Mouse (Mus musculus) forebrain, embryonic 15.5 days (tissue): ENCODE measurements around the gene Mrps21. TPM values are rescaled to one million over a fixed set of nuclear protein-coding genes. Genes with fewer than 3 reads are reported as not detected.
"Not testable (repeated sequence)": the region's sequence is repeated elsewhere in the genome, so short reads cannot be mapped to it uniquely, and the experiment has no call there.

Experiments
- ATAC-seq: fragments of 200-750 bp; cut with Nextera tagmentation; replicated peaks from 2 replicates; pipeline ENCODE4 v1.8.0; 2017; ENCODE audit warnings: mild to moderate bottlenecking, moderate TSS enrichment, moderate library complexity
- H3K27ac ChIP-seq: fragments of 300-500 bp; sonication (generic); replicated peaks from 2 replicates; pipeline ENCODE4 v1.5.1; 2015; ENCODE audit warnings: mild to moderate bottlenecking, inconsistent platforms
- H3K27me3 ChIP-seq: fragments of 300-500 bp; sonication (generic); 2 replicates; pipeline ENCODE4 v1.6.1; 2015; ENCODE audit warnings: inconsistent platforms
- H3K36me3 ChIP-seq: fragments of 300-500 bp; sonication (generic); 2 replicates; pipeline ENCODE4 v1.6.1; 2015; ENCODE audit warnings: mild to moderate bottlenecking, inconsistent platforms
- H3K4me1 ChIP-seq: fragments of 300-500 bp; sonication (generic); 2 replicates; pipeline ENCODE4 v1.6.1; 2015; ENCODE audit warnings: inconsistent platforms
- H3K4me2 ChIP-seq: fragments of 300-500 bp; sonication (generic); replicated peaks from 2 replicates; pipeline ENCODE4 v1.6.1; 2015; ENCODE audit warnings: mild to moderate bottlenecking, inconsistent platforms
- H3K4me3 ChIP-seq: fragments of 300-500 bp; sonication (generic); 2 replicates; pipeline ENCODE4 v1.5.1; 2015; ENCODE audit warnings: mild to moderate bottlenecking, inconsistent platforms
- H3K9ac ChIP-seq: fragments of 300-500 bp; sonication (generic); replicated peaks from 2 replicates; pipeline ENCODE4 v1.6.1; 2015; ENCODE audit warnings: mild to moderate bottlenecking, inconsistent platforms
- H3K9me3 ChIP-seq: fragments of 300-500 bp; sonication (generic); 2 replicates; pipeline ENCODE4 v1.6.1; 2016; ENCODE audit warnings: inconsistent platforms
- WGBS: fragments of 180-500 bp; shearing (Covaris S2); methylation state at CpG from one replicate; pipeline ENCODE4 v1.1.7; 2015; ENCODE audit warnings: mixed read lengths; 5-methylcytosine and 5-hydroxymethylcytosine counted together
- polyA plus RNA-seq: library from polyadenylated mRNA; unstranded; fragments of >200 nt; fragmentation: Nextera tagmentation; extraction: Ambion mirVana; gene quantifications from 2 replicates; pipeline ENCODE4 v1.2.1, GENCODE M21; 2015

Gene Mrps21
- polyA plus RNA-seq, 1 experiment from 2014 or later: 294 TPM

DNA sequence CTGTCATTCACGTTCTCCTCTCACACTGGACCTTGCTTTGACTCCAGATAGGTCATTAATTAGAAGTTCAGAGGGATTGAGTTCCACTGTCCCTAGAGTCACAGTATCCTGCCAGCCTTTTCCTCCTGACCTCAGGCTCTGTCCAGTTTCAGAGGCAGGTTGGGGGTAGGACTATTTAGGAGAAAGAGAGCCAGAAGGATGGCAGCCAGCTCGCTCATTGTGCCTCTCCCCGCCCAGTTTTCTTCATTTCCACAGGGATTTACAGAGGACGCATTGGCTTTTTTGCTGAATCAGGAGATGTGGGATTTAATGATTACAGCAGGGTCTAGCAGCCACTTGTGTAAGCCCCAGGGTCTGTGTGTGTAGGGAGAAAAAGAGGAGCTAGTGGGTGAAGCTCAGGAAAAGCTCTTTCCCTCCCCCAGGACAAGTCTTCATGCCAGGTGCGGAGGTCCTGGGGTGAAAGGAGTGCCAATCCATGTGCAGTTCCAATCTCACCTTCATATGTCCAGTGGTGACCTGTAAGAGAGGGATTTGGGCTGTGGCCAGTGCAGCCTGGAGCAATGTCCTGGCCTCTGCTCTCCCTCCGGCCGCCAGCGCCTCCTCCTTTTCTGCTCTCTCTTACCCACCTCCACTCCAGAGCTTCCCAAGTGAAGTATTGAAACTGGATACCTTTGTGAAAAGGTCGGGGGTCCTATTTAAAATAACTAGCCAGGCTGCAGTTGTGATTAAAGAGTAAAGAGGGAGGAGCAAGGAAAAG lies 30.5 kb upstream of the Mrps21 start:
- WGBS: 67% methylated on average over 9 of the region's 9 CpGs
- H3K4me3 ChIP-seq: no peak overlapping the region
- ATAC-seq: no peak
- peaks cover 6% of the 10 kb centered on the region; the same call in 1 of the 2 replicates for H3K36me3 ChIP-seq
- H3K4me2 ChIP-seq: no peak overlapping the region
- peaks cover 31% of the 10 kb centered on the region for H3K4me1 ChIP-seq
- no peaks in the 10 kb centered on the region; the same call in 1 of the 2 replicates for H3K27me3 ChIP-seq
- no peak overlapping the region for H3K9ac ChIP-seq
- H3K27ac ChIP-seq: no peak overlapping the region
- H3K9me3 ChIP-seq: no peaks in the 10 kb centered on the region

DNA sequence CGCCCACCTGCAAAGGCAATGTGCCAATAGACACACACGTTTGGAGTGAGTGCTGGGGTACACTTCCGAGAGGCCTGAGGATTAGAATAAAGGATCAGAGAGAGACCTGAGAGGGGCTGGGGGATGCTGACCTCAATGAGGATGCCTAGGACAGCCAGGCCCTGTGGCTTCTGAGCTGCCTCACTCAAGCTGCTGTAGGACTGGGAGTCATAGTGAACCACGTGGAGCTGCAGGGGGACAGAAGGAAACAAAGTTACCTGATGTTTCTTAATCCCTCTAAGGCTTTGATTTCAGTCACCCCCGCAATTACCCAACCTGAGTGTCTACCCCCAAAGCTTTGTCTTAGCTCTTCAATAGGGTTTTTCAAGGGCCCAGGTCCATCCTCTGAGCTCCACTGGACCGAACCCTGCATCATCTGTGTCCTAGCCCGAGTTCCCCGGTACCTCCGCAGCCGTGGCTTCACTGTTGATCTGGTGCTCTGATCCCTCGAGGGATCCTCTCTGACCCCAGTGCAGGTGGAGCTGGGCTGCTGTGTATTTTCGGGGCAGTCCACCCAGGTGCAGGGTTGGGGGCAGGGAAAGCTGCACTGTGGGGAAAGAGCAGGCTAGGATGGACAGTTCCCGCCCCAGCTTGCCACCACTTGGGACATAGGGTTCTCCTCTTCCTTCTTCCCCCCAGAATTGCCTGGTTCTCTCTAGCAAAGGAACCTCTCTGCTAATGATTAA lies 28.6 kb upstream of the Mrps21 start:
- WGBS: 76% methylated on average over 13 of the region's 13 CpGs
- Histone ChIP-seq H3K36me3 (peaks cover 6% of the 10 kb centered on the region; the same call in 1 of the 2 replicates), H3K9ac (no peak overlapping the region)

DNA sequence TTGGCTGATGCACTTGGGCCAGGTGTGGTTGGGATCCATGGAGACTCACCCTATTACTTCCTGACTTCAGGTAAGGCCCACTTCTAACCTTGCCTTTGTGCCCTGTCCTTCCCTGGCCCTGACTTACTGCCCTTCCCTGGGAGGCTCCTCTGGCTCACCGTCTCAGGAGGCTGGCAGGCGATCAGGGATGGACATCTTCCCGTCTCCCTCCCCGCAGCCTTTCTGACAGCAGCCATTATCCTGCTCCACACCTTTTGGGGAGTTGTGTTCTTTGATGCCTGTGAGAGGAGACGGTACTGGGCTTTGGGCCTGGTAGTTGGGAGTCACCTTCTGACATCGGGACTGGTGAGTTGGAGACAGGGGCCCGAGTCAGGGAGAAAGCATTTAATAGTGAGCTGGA lies 24.2 kb upstream of the Mrps21 start:
- 86% methylated on average over 7 of the region's 7 CpGs for WGBS
- not testable (repeated sequence) for H3K4me2 ChIP-seq, H3K36me3 ChIP-seq, H3K27ac ChIP-seq, H3K9me3 ChIP-seq, H3K9ac ChIP-seq, ATAC-seq, H3K4me3 ChIP-seq, H3K27me3 ChIP-seq
- peaks cover 18% of the 10 kb centered on the region for H3K4me1 ChIP-seq

More for the DNA sequence above, 28.6 kb upstream of the Mrps21 start:
- H3K4me3 ChIP-seq: no peak overlapping the region
- H3K4me2 ChIP-seq: no peak overlapping the region
- no peak overlapping the region for H3K27ac ChIP-seq
- no peaks in the 10 kb centered on the region for H3K9me3 ChIP-seq
- ATAC-seq: no peak
- peaks cover 20% of the 10 kb centered on the region for H3K4me1 ChIP-seq
- no peaks in the 10 kb centered on the region; the same call in 1 of the 2 replicates for H3K27me3 ChIP-seq

DNA sequence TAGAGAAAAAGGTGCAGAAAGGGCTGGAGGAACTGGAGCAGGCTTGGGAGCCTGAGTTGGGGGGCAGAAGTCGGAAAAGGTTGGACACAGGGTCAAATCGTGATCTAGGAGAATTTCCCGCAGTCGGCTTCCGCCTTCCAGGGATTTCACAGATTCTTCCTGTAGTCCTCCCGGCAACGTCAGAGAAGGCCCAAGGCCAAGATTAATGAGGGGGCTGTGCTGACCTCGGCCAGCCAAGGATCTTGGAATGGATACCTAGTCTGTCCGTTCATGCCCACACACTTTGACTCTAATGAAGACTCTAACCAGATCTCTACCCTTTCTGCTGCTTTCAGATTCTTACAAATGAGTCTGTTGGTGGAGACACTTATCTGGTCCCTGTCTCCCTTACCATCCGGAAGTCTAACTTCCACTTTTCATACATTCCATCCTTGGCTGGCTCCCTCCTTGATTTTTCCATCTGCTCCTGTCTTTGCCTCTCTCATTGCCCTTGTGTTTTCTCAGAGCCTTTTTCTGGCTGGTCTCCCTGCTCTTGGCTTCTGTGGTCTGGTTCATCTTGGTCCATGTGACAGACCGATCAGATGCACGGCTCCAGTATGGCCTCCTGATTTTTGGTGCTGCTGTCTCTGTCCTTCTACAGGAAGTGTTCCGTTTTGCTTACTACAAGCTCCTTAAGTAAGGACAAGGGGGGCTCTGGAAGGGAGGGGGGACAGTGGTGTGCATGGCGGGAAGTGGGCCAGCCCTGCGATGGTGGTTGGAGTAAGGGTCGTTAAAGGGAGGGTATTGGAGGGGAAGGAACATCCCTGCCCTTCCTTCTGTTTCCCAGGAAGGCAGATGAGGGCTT lies 23.2 kb upstream of the Mrps21 start:
- Histone ChIP-seq H3K36me3 (peaks cover 6% of the 10 kb centered on the region; the same call in 1 of the 2 replicates), H3K9me3 (no peaks in the 10 kb centered on the region), H3K4me1 (peaks cover 18% of the 10 kb centered on the region), H3K27ac (peak overlapping the region; percentile 57), H3K27me3 (no peaks in the 10 kb centered on the region), H3K4me3 (peak overlapping the region; percentile 54), H3K4me2 (peak overlapping the region; percentile 61), H3K9ac (peak overlapping the region; percentile 54)
- WGBS: 12% methylated on average over 16 of the region's 16 CpGs
- ATAC-seq: no peak

DNA sequence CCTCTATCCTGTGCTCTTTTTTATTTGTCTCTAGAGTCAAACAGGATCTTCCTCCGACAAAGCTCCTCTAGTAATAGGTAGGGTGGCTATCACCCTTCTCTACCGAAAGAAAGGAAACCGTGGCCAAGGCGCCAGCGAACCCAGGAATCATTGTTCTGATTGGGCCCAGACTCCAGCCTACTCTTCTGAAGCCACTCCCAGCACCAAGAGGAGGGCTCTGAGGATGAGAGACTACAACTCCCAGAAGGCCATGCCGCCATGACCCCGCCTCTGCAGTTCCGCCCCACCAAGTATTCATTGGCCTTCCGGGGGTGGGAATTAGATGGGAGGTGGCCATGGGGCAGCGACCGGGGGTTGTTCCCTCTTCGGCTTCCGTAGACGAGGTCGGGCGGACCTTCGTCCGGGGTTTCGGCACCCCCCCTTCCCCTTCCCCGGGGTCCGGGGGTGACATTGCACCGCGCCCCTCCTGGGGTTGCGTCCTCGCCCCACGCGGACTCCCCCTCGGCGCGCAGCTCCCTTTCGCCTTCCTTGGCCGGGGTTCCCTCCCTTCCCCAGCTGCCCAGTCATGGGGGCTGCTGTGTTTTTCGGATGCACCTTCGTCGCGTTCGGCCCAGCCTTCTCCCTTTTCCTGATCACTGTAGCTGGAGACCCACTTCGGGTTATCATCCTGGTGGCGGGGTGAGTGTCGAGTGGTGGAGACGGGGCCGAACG lies 22.4 kb upstream of the Mrps21 start, which contains the start of gene Aph1a:
Aph1a (plus strand) TSS at position 364 of the 711 bp plus-strand sequence.
- peak within 1 kb of the TSS; percentile 54 for H3K4me3 ChIP-seq
- peak within 1 kb of the TSS; percentile 54 for H3K9ac ChIP-seq
- H3K27ac ChIP-seq: peak within 1 kb of the TSS; percentile 80
- peaks cover 18% of the 10 kb centered on the region for H3K4me1 ChIP-seq
- H3K4me2 ChIP-seq: peak within 1 kb of the TSS; percentile 61
- ATAC-seq: peak; percentile 99
- not testable (repeated sequence) for H3K36me3 ChIP-seq, H3K27me3 ChIP-seq, H3K9me3 ChIP-seq
- WGBS: under 1% methylated on average over 27 of the region's 43 CpGs

DNA sequence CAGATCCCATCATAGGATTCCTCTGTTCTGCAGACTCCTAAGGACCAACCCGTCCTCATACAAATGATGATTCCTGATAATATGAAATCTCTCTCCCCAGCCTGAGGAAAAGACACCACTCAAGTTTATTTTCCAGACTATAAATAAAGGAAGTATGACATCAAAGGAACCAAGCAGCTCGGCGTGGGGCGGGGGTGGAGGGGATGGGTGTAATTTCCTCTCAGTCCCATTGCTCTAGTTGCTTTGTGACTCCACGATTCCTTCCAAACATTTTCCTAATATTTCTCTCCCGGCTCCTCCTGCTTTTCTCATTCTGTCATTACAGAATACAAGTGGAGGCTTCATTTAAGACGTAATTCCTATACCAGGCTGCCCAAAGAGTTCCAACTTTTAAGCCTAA lies 21.8 kb upstream of the Mrps21 start:
- peak; percentile 2; the same call in 1 of the 2 replicates for ATAC-seq
- H3K4me1 ChIP-seq: peaks cover 18% of the 10 kb centered on the region
- peak overlapping the region; percentile 54 for H3K4me3 ChIP-seq
- no peaks in the 10 kb centered on the region for H3K9me3 ChIP-seq
- peak overlapping the region; percentile 80 for H3K27ac ChIP-seq
- H3K9ac ChIP-seq: peak overlapping the region; percentile 52
- 24% methylated on average over 7 of the region's 7 CpGs for WGBS
- peaks cover 6% of the 10 kb centered on the region; the same call in 1 of the 2 replicates for H3K36me3 ChIP-seq
- H3K27me3 ChIP-seq: no peaks in the 10 kb centered on the region
- H3K4me2 ChIP-seq: peak overlapping the region; percentile 61

DNA sequence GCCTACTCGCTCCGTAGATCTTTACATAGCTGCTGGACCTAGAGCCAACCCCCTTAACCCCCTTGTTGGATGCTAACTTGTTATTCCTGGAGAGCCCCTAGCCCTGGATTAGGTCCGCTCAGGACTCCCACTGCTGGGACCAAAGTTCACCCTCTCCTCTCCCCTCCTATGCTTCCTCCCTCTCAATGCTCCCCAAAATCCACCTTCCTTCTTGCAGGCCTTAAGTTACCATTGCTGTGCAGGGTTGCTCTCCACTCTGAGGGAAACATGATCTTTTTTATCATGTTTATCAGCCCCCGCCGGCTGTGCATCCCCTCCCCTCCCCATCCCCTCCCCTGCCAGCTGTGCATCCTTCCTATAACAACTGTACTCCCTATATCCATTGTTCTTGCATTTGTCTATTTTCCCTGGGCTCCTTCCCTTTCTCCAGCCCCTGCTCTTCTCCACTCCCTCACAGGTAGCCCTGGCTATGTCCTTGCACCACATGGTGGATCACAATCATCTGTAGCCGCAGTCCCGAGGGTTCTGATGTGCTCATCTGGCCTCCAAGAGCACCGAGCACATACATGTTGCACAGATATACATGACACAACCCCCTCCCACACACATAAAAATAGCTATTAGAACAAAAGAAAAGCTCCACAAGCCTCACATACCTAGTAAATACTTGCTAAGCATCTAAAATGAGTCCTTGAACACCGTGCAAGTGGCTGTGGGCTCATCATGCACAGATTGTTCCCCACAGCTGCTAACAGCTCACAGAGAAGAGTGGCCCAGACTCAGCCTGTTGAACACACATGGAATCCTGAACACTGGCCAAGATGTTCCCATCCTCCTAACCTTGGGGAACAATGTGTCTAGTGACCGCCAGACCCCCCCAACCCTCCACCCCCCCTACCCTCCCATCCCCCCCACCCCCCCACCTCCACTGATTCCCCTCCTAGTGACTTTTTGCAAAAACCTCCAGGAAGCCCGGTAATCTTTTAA lies 21.0 kb upstream of the Mrps21 start:
- Histone ChIP-seq H3K4me1 (peaks cover 18% of the 10 kb centered on the region), H3K9me3 (no peaks in the 10 kb centered on the region), H3K9ac (0 out of 2 replicates have a peak overlapping the region, but pooled peaks have one; percentile 3), H3K36me3 (peaks cover under 1% of the 10 kb centered on the region; the same call in 1 of the 2 replicates), H3K4me2 (no peak overlapping the region), H3K4me3 (no peak overlapping the region), H3K27me3 (no peaks in the 10 kb centered on the region), H3K27ac (peak overlapping the region; percentile 36; the same call in 1 of the 2 replicates)
- WGBS: 44% methylated on average over 11 of the region's 11 CpGs
- ATAC-seq: no peak

DNA sequence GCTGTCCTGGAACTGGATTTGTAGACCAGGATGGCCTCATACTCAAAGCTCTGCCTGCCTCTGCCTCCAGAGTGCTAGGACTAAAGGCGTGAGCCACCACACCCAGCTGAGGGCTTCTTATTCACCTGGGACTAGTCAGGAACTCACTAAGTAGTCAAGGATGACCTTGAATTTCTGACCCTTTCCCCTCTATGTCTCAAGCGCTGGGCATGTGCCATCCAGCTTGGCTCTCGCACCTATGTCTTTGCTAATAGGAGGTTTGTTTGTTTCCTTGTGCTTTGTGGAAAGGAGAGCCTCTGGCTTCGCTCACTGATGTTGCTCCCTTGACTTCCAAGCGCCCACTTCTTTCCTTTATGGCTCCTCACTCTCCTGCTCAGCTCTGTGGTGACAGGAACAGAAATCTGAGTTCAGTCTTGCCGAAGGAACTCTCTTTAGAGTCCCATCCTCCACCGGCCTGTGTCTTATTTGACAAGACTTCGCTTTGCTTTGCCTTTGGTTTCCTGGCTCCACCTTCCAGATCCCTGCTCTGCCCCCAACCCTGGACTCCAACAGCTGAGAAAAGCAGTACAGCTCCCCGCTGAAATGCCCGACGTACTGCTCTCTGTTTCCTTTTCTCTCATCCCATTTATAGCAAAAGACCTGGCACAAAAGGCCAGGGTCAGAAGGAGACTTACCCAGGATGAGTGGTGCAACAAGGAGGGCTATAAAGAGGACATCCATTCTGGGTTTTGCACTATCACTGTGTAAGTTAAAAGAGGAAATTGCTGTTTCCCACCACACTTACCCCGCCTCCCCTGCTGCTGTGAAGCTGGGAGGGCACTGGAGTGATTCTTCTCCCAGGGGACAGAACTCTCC lies 20.1 kb upstream of the Mrps21 start, which contains the start of gene BC028528:
BC028528 (minus strand) TSS at position 795 of the 855 bp plus-strand sequence.
- 33% methylated on average over 12 of the region's 12 CpGs for WGBS
- no peak for ATAC-seq
- no peak within 1 kb of the TSS for H3K4me2 ChIP-seq

DNA sequence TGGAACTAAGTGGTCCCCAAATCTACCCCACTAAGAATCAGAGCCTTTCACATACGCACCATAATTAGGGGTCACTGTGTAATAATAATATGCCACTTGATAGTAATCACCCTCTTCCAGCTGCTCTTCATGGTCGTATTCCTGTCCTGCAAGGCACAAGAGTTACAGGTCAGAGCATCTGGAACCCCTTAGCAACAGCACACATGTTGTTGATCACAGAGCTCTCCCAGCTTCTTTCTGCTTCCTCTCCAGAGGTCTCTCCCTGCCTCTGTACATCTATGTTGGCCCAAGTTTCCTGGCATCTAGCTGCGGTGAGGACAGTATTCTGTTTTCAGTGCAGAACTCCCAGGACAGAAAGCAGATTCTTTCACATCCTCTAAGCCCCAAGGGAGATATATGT lies 18.3 kb upstream of the Mrps21 start:
- Histone ChIP-seq H3K4me1 (peaks cover 8% of the 10 kb centered on the region), H3K4me3 (no peak overlapping the region), H3K27me3 (no peaks in the 10 kb centered on the region), H3K36me3 (no peaks in the 10 kb centered on the region), H3K9me3 (no peaks in the 10 kb centered on the region), H3K4me2 (no peak overlapping the region), H3K9ac (no peak overlapping the region), H3K27ac (no peak overlapping the region)
- ATAC-seq: no peak
- 83% methylated on average over 3 of the region's 3 CpGs for WGBS

More for the DNA sequence above, 20.1 kb upstream of the Mrps21 start, which contains the start of gene BC028528:
- Histone ChIP-seq H3K4me1 (peaks cover 18% of the 10 kb centered on the region), H3K9ac (0 out of 2 replicates have a peak within 1 kb of the TSS, but pooled peaks have one; percentile 5), H3K9me3 (no peaks in the 10 kb centered on the region), H3K36me3 (no peaks in the 10 kb centered on the region), H3K27ac (peak within 1 kb of the TSS; percentile 43; the same call in 1 of the 2 replicates), H3K4me3 (0 out of 2 replicates have a peak within 1 kb of the TSS, but pooled peaks have one; percentile 3), H3K27me3 (no peaks in the 10 kb centered on the region)
